Mouse (Mus musculus) adrenal gland, postnatal 36 days (tissue): Measurements from ENCODE around the gene Papss2. TPM values are rescaled to one million over a fixed set of nuclear protein-coding genes. Genes with fewer than 3 reads are reported as not detected.
A peak's percentile ranks its signal among the peaks of the same experiment; 100 is the strongest.

ENCODE experiments used
- DNase-seq, 2 experiments: peaks; one replicate each; pipeline ENCODE4 v3.0.0; 2021; ENCODE audit warnings: mixed read lengths in 1 of 2
- total RNA-seq, 2 experiments: library from RNA; stranded (reverse); gene quantifications; 2 replicates each; pipeline ENCODE4 v1.2.3; 2021

Gene Papss2
- total RNA-seq, 2 experiments from 2014 or later: 12.6 to 13.2 TPM

GRCm38 (mm10) chr19:32712588-32713042 lies 117.0 kb downstream of the Papss2 start:
- peak; percentile 77 to 84 for DNase-seq

GRCm38 (mm10) chr19:32713471-32713870 lies 117.9 kb downstream of the Papss2 start:
- no peak for DNase-seq

- peak; percentile 82 to 84 for DNase-seq
Observed at GRCm38 (mm10) chr19:32715201-32715600, 119.6 kb downstream of the Papss2 start.

GRCm38 (mm10) chr19:32715681-32716080 lies 120.1 kb downstream of the Papss2 start:
- no peak for DNase-seq

Other genes starting within 250 kb of the Papss2 start
- gene Sgms1, start 206.1 kb upstream of the Papss2 start, total RNA-seq: 10 to 100 TPM; 59.4 to 88.9 TPM
- gene Rpl9-ps6, start 129.2 kb upstream of the Papss2 start, total RNA-seq: 10 to 100 TPM; 50.7 to 57.0 TPM
- 10 to 100 TPM; 35.8 to 43.3 TPM for gene Minpp1, start 110.0 kb upstream of the Papss2 start, total RNA-seq
- gene Atad1, start 144.0 kb downstream of the Papss2 start, total RNA-seq: 10 to 100 TPM; 66.0 to 88.3 TPM
- gene Pten, start 161.7 kb downstream of the Papss2 start, total RNA-seq: 10 to 100 TPM; 73.4 to 83.9 TPM